ENCODE assay signal across 16 mouse cellular contexts in genomic region chr11:60122611-60123010, GRCm38 (mm10). TPM values are rescaled to one million over a fixed set of nuclear protein-coding genes. Genes with fewer than 3 reads are reported as not detected.
DNase-seq lines count a peak whose midpoint lies in the region.
"Had no signal": no experiment of that assay in that cellular context is flagged by ENCODE, and none has a peak within 500 bp of the region (broad histone marks: within the 10 kb centered on the region; RNA-seq: fewer than 3 reads in every experiment).

No protein-coding gene starts in this region.

- DNase-seq in adrenal gland, adult 2 months: peak; percentile 36
- no peak for DNase-seq in adrenal gland, adult 18-20 months (ENCODE audit: low spot score in 2 of 2)
- DNase-seq in kidney, adult 18-20 months: peak; percentile 28
- DNase-seq in kidney, postnatal 14 days: no peak
- peak; percentile 29 for DNase-seq in kidney, postnatal 10 days
- no peak for DNase-seq in kidney, adult 9 months
- DNase-seq: adrenal gland, adult 8-10 months; adrenal gland, postnatal 14 days; adrenal gland, postnatal 36 days; B cell, adult 2 months; cerebellum, adult 11-12 months; cerebellum, adult 2 months; cerebellum, adult 9-10 months; cerebellum, postnatal 10 days; cerebellum, postnatal 25 days; forebrain, postnatal 0 days had no signal

RNA-seq across cellular contexts. Expression of gene Rai1, which starts 17.8 kb away (rescaled TPM):
- total RNA-seq in adrenal gland, adult 2 months (2021): 10 to 100 TPM; 41.4 to 46.7 TPM
- 72.1 and 82.5 TPM in 2 replicates for polyA plus RNA-seq in adrenal gland, adult 2 months (2012; rRNA removed)
- total RNA-seq in adrenal gland, adult 18-20 months (2021): 10 to 100 TPM; 35.2 to 42.3 TPM

Comparison
In these comparisons a context has a peak if more than half of its experiments do, and no peak if none do; other contexts are left out.
1. DNase-seq: peak in adrenal gland, adult 2 months (single experiment), kidney, adult 18-20 months (single experiment) and kidney, postnatal 10 days (single experiment); none in adrenal gland, adult 18-20 months (0 of 2), kidney, postnatal 14 days (single experiment) and kidney, adult 9 months (single experiment).